Mouse (Mus musculus): ENCODE measurements around the gene Hmx1.

GRCm38 (mm10) chr5:35398310-35398910 is 9.5 kb downstream of the Hmx1 start:
- TF ChIP-seq CTCF (IDR thresholded peaks at IDR 0.05 in 2 of 3, conservative IDR thresholded peaks at IDR 0.05 in 1 of 3; ENCODE audit: control insufficient read depth in 1 of 3, insufficient read depth in 1 of 3, low read depth in 2 of 3, low read length in 3 of 3, poor library complexity in 1 of 3, severe bottlenecking in 1 of 3) = no peak
- no peak for TF ChIP-seq NELFE (IDR thresholded peaks at IDR 0.05; ENCODE audit: low read depth, low read length)

All from MEL (cell line).